Mouse (Mus musculus) erythroblast, embryonic 14.5 days (primary cell): Measurements from ENCODE around the gene Shank1. TPM values are rescaled to one million over a fixed set of nuclear protein-coding genes. Genes with fewer than 3 reads are reported as not detected.

Source experiments
- H3K27me3 ChIP-seq: 2 replicates; pipeline ENCODE4 v1.6.1; 2012; ENCODE audit warnings: inconsistent platforms; ENCODE audit not compliant: control insufficient read depth
- H3K36me3 ChIP-seq: 2 replicates; pipeline ENCODE4 v1.6.1; 2012; ENCODE audit warnings: mild to moderate bottlenecking, inconsistent platforms; ENCODE audit not compliant: control insufficient read depth
- H3K4me1 ChIP-seq: 2 replicates; pipeline ENCODE4 v1.6.1; 2012; ENCODE audit warnings: inconsistent platforms; ENCODE audit not compliant: control insufficient read depth
- H3K4me3 ChIP-seq: replicated peaks from 2 replicates; pipeline ENCODE3; 2012; ENCODE audit warnings: moderate library complexity, mild to moderate bottlenecking, inconsistent platforms
- H3K9me3 ChIP-seq: 2 replicates; pipeline ENCODE4 v1.6.1; 2012; ENCODE audit warnings: low read length, inconsistent platforms, mixed read lengths; ENCODE audit not compliant: control insufficient read depth
- GATA1 ChIP-seq: IDR thresholded peaks from 2 replicates; pipeline ENCODE4 v1.6.1; 2012; ENCODE audit warnings: low read length, inconsistent platforms, mixed read lengths
- TAL1 ChIP-seq: IDR thresholded peaks from 3 replicates; pipeline ENCODE4 v1.6.1; 2012; ENCODE audit warnings: low read length, inconsistent platforms, mixed read lengths
- polyA plus RNA-seq: library from polyadenylated mRNA; stranded (reverse); fragments of >175 nt; gene quantifications from 2 replicates; pipeline ENCODE4 v1.2.3, GENCODE M21; 2012

Shank1 gene
- polyA plus RNA-seq, 1 experiment = 0.01 TPM

DNA sequence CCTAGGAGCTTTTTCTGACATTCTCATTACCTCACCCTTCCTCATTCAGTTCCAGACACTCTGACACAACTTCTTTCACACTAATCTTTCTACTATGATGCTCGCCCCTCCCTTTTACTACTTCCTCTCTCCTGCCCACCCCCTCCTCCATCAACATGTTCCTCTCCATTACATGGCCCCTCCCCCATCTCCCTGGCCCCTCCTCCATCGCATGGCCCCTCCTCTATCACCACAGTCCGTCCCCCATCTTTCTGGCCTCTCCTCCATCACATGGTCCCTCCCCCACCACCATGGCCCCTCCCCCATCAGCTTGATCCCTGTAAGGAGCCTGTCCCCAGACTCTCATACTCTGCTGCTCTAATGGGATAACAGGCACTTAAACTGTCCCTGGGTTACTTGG is 39.0 kb downstream of the Shank1 start:
- no peaks in the 10 kb centered on the region for H3K36me3 ChIP-seq
- no peak for TF ChIP-seq GATA1
- H3K4me1 ChIP-seq = no peaks in the 10 kb centered on the region
- peaks cover 61% of the 10 kb centered on the region for H3K27me3 ChIP-seq
- H3K4me3 ChIP-seq = no peak overlapping the region
- H3K9me3 ChIP-seq = peaks cover 2% of the 10 kb centered on the region; the same call in 1 of the 2 replicates

DNA sequence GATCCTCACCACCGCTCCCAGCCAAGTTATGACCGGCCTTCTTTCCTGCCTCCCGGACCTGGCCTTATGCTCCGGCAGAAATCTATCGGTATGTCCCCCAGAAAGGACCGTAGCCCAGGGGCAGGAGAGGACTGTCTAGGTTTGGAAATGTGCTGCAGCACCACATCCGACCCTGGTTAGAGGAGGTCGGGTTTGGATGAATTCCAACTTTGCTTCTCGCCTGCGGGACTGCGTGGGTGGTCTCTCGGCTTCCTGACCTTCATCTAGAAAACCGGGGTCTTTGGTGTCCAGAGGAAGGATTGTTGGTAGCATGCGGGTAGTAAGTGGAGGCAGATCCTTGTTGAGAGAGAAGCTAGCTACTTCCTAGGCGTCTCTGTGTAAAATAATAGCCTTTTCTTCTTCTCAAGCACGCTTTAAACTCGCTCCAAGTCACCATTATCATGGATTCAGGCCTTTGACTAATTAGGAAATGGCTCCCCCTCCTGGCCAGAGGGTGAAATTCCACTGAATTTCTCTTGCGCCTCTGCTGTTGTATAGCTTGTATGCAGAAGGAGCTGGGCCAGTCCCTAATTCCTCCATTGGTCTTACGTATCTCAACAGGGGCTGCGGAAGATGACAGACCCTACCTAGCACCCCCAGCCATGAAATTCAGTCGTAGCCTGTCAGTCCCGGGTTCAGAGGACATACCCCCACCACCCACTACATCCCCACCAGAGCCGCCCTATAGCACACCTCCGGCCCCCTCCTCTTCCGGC is 41.1 kb downstream of the Shank1 start:
- Histone ChIP-seq H3K36me3 (no peaks in the 10 kb centered on the region), H3K9me3 (peaks cover 2% of the 10 kb centered on the region; the same call in 1 of the 2 replicates), H3K4me3 (no peak overlapping the region), H3K4me1 (no peaks in the 10 kb centered on the region), H3K27me3 (peaks cover 77% of the 10 kb centered on the region)
- no peak for TF ChIP-seq TAL1
- no peak for TF ChIP-seq GATA1

DNA sequence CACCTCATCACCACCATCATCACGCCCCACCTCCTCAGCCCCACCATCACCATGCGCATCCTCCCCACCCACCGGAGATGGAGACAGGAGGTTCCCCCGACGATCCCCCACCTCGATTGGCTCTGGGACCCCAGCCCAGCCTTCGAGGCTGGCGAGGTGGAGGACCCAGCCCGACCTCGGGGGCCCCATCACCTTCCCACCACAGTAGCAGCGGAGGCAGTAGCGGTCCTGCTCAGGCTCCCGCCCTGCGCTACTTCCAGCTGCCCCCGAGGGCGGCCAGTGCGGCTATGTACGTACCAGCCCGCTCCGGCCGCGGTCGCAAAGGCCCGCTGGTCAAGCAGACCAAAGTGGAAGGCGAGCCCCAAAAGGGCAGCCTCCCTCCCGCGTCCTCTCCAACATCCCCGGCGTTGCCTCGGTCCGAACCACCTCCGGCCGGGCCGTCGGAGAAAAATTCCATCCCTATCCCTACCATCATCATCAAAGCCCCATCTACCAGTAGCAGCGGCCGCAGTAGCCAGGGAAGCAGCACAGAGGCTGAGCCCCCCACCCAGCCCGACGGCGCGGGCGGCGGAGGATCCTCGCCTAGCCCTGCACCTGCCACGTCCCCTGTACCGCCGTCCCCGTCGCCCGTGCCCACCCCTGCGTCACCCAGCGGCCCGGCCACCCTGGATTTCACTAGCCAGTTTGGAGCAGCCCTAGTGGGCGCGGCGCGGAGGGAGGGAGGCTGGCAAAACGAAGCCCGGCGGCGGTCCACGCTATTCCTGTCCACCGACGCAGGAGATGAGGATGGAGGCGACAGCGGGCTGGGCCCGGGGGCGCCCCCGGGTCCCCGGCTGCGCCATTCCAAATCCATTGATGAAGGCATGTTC is 42.1 kb downstream of the Shank1 start:
- TF ChIP-seq TAL1 = no peak
- no peak for TF ChIP-seq GATA1
- no peaks in the 10 kb centered on the region for H3K36me3 ChIP-seq
- peaks cover 2% of the 10 kb centered on the region; the same call in 1 of the 2 replicates for H3K9me3 ChIP-seq
- peaks cover 87% of the 10 kb centered on the region for H3K27me3 ChIP-seq
- no peak overlapping the region for H3K4me3 ChIP-seq
- no peaks in the 10 kb centered on the region for H3K4me1 ChIP-seq

DNA sequence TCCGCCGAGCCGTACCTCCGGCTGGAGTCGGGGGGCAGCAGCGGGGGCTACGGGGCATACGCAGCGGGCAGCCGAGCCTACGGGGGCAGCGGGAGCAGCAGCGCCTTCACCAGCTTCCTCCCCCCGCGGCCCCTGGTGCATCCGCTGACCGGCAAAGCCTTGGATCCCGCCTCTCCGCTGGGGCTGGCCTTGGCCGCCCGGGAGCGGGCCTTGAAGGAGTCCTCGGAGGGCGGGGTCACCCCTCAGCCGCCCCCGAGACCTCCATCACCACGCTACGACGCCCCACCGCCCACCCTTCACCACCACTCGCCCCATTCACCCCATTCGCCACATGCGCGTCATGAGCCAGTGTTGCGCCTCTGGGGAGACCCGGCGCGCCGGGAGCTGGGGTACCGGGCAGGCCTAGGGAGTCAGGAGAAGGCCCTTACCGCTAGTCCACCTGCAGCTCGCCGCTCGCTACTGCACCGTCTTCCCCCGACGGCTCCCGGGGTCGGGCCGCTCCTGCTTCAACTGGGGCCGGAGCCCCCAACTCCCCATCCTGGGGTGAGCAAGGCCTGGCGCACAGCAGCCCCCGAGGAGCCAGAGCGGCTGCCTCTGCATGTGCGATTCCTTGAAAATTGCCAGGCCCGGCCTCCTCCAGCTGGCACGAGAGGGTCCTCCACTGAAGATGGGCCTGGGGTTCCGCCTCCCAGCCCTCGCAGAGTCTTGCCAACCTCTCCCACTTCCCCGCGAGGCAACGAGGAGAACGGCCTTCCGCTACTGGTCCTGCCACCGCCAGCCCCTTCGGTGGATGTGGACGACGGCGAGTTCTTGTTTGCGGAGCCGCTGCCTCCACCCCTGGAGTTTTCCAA is 42.9 kb downstream of the Shank1 start:
- no peaks in the 10 kb centered on the region for H3K36me3 ChIP-seq
- no peaks in the 10 kb centered on the region for H3K4me1 ChIP-seq
- TF ChIP-seq TAL1 (no peak), GATA1 (no peak)
- H3K9me3 ChIP-seq = peaks cover 2% of the 10 kb centered on the region; the same call in 1 of the 2 replicates
- H3K4me3 ChIP-seq = no peak overlapping the region
- H3K27me3 ChIP-seq = peaks cover 94% of the 10 kb centered on the region

DNA sequence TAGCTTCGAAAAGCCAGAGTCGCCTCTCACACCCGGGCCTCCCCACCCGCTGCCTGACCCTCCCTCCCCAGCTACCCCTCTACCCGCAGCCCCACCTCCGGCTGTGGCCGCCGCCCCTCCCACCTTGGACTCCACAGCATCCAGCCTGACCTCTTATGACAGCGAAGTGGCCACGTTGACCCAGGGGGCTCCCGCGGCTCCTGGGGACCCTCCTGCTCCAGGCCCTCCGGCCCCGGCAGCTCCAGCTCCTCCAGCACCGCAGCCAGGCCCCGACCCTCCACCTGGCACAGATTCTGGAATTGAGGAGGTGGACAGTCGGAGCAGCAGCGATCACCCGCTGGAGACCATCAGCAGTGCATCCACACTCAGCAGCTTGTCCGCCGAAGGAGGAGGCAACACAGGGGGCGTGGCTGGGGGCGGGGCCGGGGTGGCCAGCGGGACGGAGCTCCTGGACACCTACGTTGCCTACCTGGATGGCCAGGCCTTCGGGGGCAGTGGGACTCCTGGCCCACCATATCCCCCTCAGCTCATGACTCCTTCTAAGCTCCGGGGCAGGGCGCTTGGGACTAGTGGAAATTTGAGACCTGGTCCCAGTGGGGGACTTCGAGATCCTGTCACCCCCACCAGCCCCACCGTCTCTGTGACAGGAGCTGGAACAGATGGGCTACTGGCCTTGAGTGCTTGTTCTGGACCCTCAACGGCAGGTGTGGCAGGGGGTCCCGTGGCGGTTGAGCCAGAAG is 43.7 kb downstream of the Shank1 start:
- Histone ChIP-seq H3K4me1 (no peaks in the 10 kb centered on the region), H3K36me3 (no peaks in the 10 kb centered on the region), H3K4me3 (no peak overlapping the region), H3K9me3 (peaks cover 2% of the 10 kb centered on the region; the same call in 1 of the 2 replicates), H3K27me3 (peaks cover 96% of the 10 kb centered on the region)
- TF ChIP-seq TAL1 = no peak
- no peak for TF ChIP-seq GATA1

DNA sequence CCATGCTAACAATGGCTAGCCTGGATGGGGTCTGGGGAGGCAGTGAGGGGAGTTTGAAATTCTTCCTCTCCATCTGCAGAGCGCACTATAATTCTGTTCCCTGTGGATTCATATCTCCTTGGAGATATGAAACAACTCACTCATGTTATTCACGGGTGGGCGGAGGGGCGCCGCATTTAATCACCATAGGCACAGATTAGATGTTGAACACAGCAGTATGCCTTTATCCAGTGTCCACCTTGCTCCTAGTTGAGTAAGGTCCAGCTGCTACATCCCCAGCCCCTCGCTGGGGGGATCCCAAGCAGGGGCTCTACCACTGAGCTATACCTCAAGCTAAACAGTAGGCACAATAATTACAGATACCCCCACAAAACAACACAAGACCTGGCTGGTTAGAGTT is 45.4 kb downstream of the Shank1 start:
- Histone ChIP-seq H3K9me3 (peaks cover 3% of the 10 kb centered on the region; the same call in 1 of the 2 replicates), H3K27me3 (peaks cover 97% of the 10 kb centered on the region), H3K4me3 (no peak overlapping the region), H3K4me1 (peaks cover 7% of the 10 kb centered on the region), H3K36me3 (no peaks in the 10 kb centered on the region)
- TF ChIP-seq TAL1 (no peak), GATA1 (no peak)

DNA sequence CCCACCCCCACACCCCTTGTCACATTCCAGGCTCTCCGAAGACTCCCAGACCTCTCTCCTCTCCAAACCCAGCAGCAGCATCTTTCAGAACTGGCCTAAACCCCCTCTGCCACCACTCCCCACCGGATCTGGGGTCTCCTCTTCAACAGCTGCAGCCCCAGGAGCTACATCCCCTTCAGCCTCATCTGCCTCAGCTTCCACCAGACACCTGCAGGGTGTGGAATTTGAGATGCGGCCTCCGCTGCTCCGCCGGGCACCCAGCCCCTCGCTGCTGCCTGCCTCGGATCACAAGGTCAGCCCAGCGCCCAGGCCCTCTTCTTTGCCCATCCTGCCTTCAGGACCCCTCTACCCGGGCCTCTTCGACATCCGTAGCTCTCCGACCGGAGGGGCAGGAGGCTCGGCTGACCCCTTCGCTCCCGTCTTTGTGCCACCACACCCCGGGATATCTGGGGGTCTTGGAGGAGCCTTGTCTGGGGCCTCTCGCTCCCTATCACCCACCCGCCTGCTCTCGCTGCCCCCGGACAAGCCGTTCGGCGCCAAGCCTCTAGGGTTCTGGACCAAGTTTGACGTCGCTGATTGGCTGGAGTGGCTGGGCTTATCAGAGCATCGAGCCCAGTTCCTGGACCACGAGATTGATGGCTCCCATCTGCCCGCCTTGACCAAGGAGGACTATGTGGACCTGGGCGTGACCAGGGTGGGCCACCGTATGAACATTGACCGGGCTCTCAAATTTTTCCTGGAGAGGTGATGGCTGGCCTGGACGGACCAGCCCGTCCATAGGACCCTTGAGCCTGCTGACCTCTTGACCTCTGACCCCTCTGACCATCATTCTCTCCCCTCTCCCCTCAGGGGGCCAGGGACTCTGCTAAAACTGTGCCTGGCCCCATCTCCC is 46.8 kb downstream of the Shank1 start:
- H3K27me3 ChIP-seq = peaks cover 93% of the 10 kb centered on the region
- H3K4me1 ChIP-seq = peaks cover 12% of the 10 kb centered on the region
- H3K4me3 ChIP-seq = no peak overlapping the region

More for the DNA sequence above, 46.8 kb downstream of the Shank1 start:
- no peaks in the 10 kb centered on the region for H3K36me3 ChIP-seq
- no peak for TF ChIP-seq GATA1
- TF ChIP-seq TAL1 = no peak
- peaks cover 3% of the 10 kb centered on the region; the same call in 1 of the 2 replicates for H3K9me3 ChIP-seq
